Mouse (Mus musculus) heart, postnatal 0 days (tissue): ENCODE data around the gene Pdzd2.

ENCODE experiments used
- CTCF ChIP-seq: IDR thresholded peaks from 2 replicates; pipeline ENCODE4 v1.5.1; 2016; ENCODE audit warnings: antibody characterized with exemption, control low read depth, low read depth
- EP300 ChIP-seq: IDR thresholded peaks from 2 replicates; pipeline ENCODE4 v1.6.1; 2016; ENCODE audit warnings: antibody characterized with exemption, low read depth

- TF ChIP-seq CTCF (no peak), EP300 (no peak)
Observed at GRCm38 (mm10) chr15:12593094-12593493, 146.6 kb downstream of the Pdzd2 start.
